Mouse (Mus musculus) ES-E14 (cell line): ENCODE measurements around the gene Btd.

ENCODE experiments used
- MAFK ChIP-seq: IDR thresholded peaks from 2 replicates; pipeline ENCODE4 v1.6.1; 2014; ENCODE audit warnings: mild to moderate bottlenecking, low read depth, low read length, inconsistent platforms; ENCODE audit not compliant: insufficient read depth
- ZNF384 ChIP-seq: IDR thresholded peaks from 2 replicates; pipeline ENCODE4 v1.6.1; 2012; ENCODE audit warnings: low read depth, low read length, inconsistent platforms

DNA sequence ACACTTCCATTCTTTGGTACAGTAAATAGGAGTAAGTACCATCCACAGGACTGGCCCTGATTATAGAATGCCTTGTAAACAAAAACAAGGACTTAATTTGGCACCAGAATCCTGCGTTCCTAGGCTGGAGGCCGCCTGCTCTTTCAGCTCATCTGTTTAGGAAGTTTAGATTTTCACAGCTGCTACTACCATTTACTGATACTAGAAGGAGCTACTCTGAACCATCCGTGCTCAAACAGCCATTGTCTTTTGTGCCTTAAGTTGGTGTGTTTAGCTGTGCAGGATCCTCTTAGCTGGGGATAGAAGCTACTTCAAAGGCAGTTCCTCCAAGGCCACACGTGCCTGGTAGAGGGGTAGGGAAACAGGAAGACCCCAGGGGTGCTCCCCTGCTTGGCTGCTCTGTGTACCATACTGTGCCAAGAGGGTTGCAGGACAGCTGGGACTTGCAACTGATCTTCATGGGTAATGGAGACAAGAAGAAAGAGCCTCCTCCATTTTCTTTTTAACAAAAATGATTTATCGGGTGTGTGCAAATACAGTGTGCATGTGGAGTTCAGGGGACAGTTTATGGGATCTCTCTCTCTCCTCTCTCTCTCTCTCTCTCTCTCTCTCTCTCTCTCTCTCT, 41.2 kb downstream of the Btd start:
- TF ChIP-seq ZNF384: no peak
- no peak for TF ChIP-seq MAFK
